Mouse (Mus musculus) midbrain, embryonic 14.5 days (tissue): Measurements from ENCODE around the gene Sec23a. TPM values are rescaled to one million over a fixed set of nuclear protein-coding genes. Genes with fewer than 3 reads are reported as not detected.
A peak's percentile ranks its signal among the peaks of the same experiment; 100 is the strongest.

Experiments
- ATAC-seq: fragments of 200-750 bp; cut with Nextera tagmentation; 2 replicates; pipeline ENCODE4 v1.8.0; 2017; ENCODE audit warnings: moderate number of reproducible peaks, moderate library complexity; ENCODE audit not compliant: low FRiP score, low TSS enrichment
- DNase-seq: peaks from one replicate; pipeline ENCODE4 v3.0.0-alpha.2; 2015
- H3K27ac ChIP-seq: fragments of 300-500 bp; sonication (generic); replicated peaks from 2 replicates; pipeline ENCODE4 v1.5.1; 2014; ENCODE audit warnings: mild to moderate bottlenecking, low read depth, low read length, moderate library complexity
- H3K27me3 ChIP-seq: fragments of 300-500 bp; sonication (generic); 2 replicates; pipeline ENCODE4 v1.6.1; 2014; ENCODE audit warnings: low read length, control low read depth, mixed read lengths; ENCODE audit not compliant: control insufficient read depth, insufficient read depth
- H3K36me3 ChIP-seq: fragments of 300-500 bp; sonication (generic); 2 replicates; pipeline ENCODE4 v1.6.1; 2014; ENCODE audit warnings: low read length, control low read depth; ENCODE audit not compliant: control insufficient read depth, insufficient read depth
- H3K4me1 ChIP-seq: fragments of 300-500 bp; sonication (generic); 2 replicates; pipeline ENCODE4 v1.6.1; 2014; ENCODE audit warnings: mild to moderate bottlenecking, antibody characterized with exemption, low read length, control low read depth; ENCODE audit not compliant: control insufficient read depth, insufficient read depth
- H3K4me2 ChIP-seq: fragments of 300-500 bp; sonication (generic); 2 replicates; pipeline ENCODE4 v1.6.1; 2014; ENCODE audit warnings: mild to moderate bottlenecking, low read length, moderate library complexity
- H3K4me3 ChIP-seq: fragments of 300-500 bp; sonication (generic); replicated peaks from 2 replicates; pipeline ENCODE4 v1.5.1; 2014; ENCODE audit warnings: low read depth, low read length
- H3K9ac ChIP-seq: fragments of 300-500 bp; sonication (generic); replicated peaks from 2 replicates; pipeline ENCODE4 v1.6.1; 2014; ENCODE audit warnings: mild to moderate bottlenecking, low read length, moderate library complexity
- H3K9me3 ChIP-seq: fragments of 300-500 bp; sonication (generic); 2 replicates; pipeline ENCODE4 v1.6.1; 2016; ENCODE audit warnings: low read length, control low read depth, mixed read lengths; ENCODE audit not compliant: control insufficient read depth
- WGBS: fragments of 180-500 bp; shearing (Covaris S2); extraction: QIAGEN DNeasy Blood & Tissue Kit; methylation state at CpG from one replicate; pipeline ENCODE4 v1.1.7; 2014; 5-methylcytosine and 5-hydroxymethylcytosine counted together
- polyA plus RNA-seq: library from polyadenylated mRNA; unstranded; fragments of >200 nt; fragmentation: Nextera tagmentation; extraction: Ambion mirVana; gene quantifications from 2 replicates; pipeline ENCODE4 v1.2.1, GENCODE M21; 2014

Sec23a gene
- polyA plus RNA-seq, 1 experiment from 2014 or later, result 133 TPM

- Histone ChIP-seq H3K4me1 (no peaks in the 10 kb centered on the region), H3K4me3 (no peak overlapping the region), H3K9me3 (no peaks in the 10 kb centered on the region), H3K9ac (no peak overlapping the region), H3K4me2 (no peak overlapping the region), H3K36me3 (peaks cover 32% of the 10 kb centered on the region), H3K27me3 (no peaks in the 10 kb centered on the region), H3K27ac (no peak overlapping the region)
- ATAC-seq, result no peak
- WGBS, result 95% methylated on average over 3 of the region's 3 CpGs
- no peak for DNase-seq
Measured at GRCm38 (mm10) chr12:59052470-59052869, 40.7 kb upstream of the Sec23a start.

GRCm38 (mm10) chr12:59040851-59041250 lies 29.0 kb upstream of the Sec23a start:
- ATAC-seq, result no peak
- whole genome bisulfite sequencing, result 39% methylated on average over 7 of the region's 7 CpGs

GRCm38 (mm10) chr12:59039971-59040844 lies 28.4 kb upstream of the Sec23a start:
- Histone ChIP-seq H3K27ac (peak overlapping the region; percentile 28; the same call in 1 of the 2 replicates), H3K4me3 (no peak overlapping the region), H3K9ac (no peak overlapping the region), H3K4me2 (peak overlapping the region; percentile 28), H3K4me1 (no peaks in the 10 kb centered on the region), H3K36me3 (peaks cover 37% of the 10 kb centered on the region), H3K27me3 (no peaks in the 10 kb centered on the region), H3K9me3 (no peaks in the 10 kb centered on the region)
- DNase-seq, result peak; percentile 62
- ATAC-seq, result peak; percentile 69; the same call in 1 of the 2 replicates
- 4% methylated on average over 23 of the region's 23 CpGs for WGBS

More at GRCm38 (mm10) chr12:59040851-59041250, 29.0 kb upstream of the Sec23a start:
- H3K4me3 ChIP-seq, result no peak overlapping the region
- no peak for DNase-seq
- H3K27ac ChIP-seq, result no peak overlapping the region
- H3K9me3 ChIP-seq, result no peaks in the 10 kb centered on the region
- H3K27me3 ChIP-seq, result no peaks in the 10 kb centered on the region
- H3K4me1 ChIP-seq, result no peaks in the 10 kb centered on the region
- no peak overlapping the region for H3K9ac ChIP-seq
- H3K36me3 ChIP-seq, result peaks cover 43% of the 10 kb centered on the region
- H3K4me2 ChIP-seq, result no peak overlapping the region

GRCm38 (mm10) chr12:59039162-59039970 lies 27.5 kb upstream of the Sec23a start:
- H3K27me3 ChIP-seq, result no peaks in the 10 kb centered on the region
- ATAC-seq (no peak), DNase-seq (peak; percentile 8)
- H3K9me3 ChIP-seq, result no peaks in the 10 kb centered on the region
- H3K27ac ChIP-seq, result no peak overlapping the region
- H3K4me2 ChIP-seq, result peak overlapping the region; percentile 28; the same call in 1 of the 2 replicates
- H3K4me3 ChIP-seq, result no peak overlapping the region
- H3K36me3 ChIP-seq, result peaks cover 29% of the 10 kb centered on the region
- WGBS, result 71% methylated on average over 10 of the region's 10 CpGs
- no peak overlapping the region for H3K9ac ChIP-seq
- no peaks in the 10 kb centered on the region for H3K4me1 ChIP-seq

DNA sequence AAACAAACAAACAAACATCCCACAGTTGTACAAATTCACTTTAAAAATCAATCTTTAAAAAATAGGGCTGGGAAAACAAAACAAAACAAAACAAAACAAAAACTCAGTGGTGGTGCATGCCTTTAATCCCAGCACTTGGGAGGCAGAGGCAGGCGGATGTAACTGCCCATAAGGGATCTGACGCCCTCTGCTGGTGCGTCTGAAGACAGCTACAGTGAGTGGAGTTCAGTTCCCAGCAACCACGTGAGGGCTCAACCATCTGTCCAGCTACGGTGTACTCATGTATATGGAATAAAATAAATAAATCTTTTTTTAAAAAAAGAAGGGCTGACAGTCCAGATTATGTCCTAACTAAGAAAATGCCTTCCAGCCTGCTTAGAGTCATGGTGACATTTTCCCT lies 20.3 kb upstream of the Sec23a start:
- 66% methylated on average over 5 of the region's 5 CpGs for WGBS
- no peak for ATAC-seq
- Histone ChIP-seq H3K36me3 (peaks cover 10% of the 10 kb centered on the region; the same call in 1 of the 2 replicates), H3K4me1 (no peaks in the 10 kb centered on the region), H3K27ac (no peak overlapping the region), H3K9me3 (no peaks in the 10 kb centered on the region), H3K27me3 (no peaks in the 10 kb centered on the region), H3K9ac (no peak overlapping the region), H3K4me3 (no peak overlapping the region), H3K4me2 (no peak overlapping the region)
- DNase-seq, result no peak

DNA sequence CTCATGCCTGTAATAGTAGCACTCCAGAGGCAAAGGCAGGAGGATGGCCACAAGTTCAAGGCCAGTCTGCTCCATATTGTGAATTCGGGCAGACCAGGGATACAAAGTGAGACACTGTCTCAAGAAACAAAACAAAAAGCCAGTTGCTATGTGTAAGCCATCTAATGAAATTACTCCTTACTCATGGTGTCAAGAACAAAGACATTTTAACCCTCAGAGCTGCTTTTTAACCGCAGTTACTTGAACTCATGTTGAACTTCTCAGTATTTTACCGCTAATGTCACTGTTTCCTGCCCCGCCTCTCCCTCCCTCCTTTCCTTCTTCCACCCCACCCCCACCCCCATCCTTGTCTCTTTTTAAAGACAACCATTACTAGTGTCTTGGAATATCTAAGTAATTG lies 9.5 kb upstream of the Sec23a start:
- ATAC-seq (no peak), DNase-seq (no peak)
- no peaks in the 10 kb centered on the region for H3K4me1 ChIP-seq
- WGBS, result 96% methylated on average over 4 of the region's 4 CpGs
- H3K9ac ChIP-seq, result no peak overlapping the region
- no peak overlapping the region for H3K4me2 ChIP-seq
- no peaks in the 10 kb centered on the region for H3K9me3 ChIP-seq
- H3K4me3 ChIP-seq, result no peak overlapping the region
- H3K36me3 ChIP-seq, result peaks cover 49% of the 10 kb centered on the region
- no peak overlapping the region for H3K27ac ChIP-seq
- no peaks in the 10 kb centered on the region for H3K27me3 ChIP-seq

DNA sequence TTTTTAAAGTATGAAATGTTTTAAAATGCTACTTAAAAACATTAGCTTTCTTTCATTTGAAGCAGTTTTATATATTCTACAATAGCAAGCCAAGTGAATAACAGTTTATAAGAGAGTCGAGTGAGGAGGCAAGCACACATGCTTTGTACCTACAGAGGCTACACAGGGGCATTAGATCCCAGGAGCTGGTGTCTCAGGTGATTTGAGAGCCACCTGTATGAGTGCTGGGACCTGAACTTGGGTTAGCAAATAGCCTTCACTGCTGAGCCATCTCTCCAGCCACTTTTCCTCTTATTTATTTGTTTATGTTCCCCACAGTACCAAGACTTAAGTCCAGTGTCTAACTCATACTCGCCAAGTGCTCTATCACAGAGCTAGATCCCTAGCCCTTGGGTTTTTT lies 8.1 kb upstream of the Sec23a start:
- H3K4me2 ChIP-seq, result no peak overlapping the region
- no peaks in the 10 kb centered on the region for H3K4me1 ChIP-seq
- ATAC-seq (no peak), DNase-seq (no peak)
- no peak overlapping the region for H3K27ac ChIP-seq
- H3K9me3 ChIP-seq, result no peaks in the 10 kb centered on the region
- WGBS, result 87% methylated on average over 2 of the region's 2 CpGs
- no peak overlapping the region for H3K9ac ChIP-seq
- H3K27me3 ChIP-seq, result no peaks in the 10 kb centered on the region
- H3K36me3 ChIP-seq, result peaks cover 41% of the 10 kb centered on the region
- H3K4me3 ChIP-seq, result no peak overlapping the region

DNA sequence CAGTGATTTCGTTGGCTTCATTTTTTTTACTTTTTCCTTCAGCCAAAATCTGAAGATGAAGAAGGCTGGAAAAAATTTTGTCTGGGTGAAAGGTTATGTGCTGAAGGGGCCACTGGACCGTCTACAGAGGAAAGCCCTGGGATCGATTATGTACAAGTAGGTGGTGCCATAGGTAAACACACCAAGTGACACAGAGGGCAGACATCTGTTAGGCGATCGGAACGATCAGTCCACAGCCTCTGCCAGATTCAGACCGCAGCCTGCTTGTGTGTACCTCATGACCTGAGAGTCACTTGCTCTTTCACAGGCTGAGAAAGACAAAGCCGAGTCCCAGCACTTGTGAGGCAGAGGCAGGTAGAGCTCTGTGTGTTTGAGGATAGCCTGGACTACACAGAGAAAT lies 6.2 kb upstream of the Sec23a start:
- ATAC-seq (no peak), DNase-seq (no peak)
- no peaks in the 10 kb centered on the region for H3K9me3 ChIP-seq
- peaks cover 38% of the 10 kb centered on the region for H3K36me3 ChIP-seq
- WGBS, result 93% methylated on average over 8 of the region's 8 CpGs
- H3K27ac ChIP-seq, result no peak overlapping the region
- H3K4me3 ChIP-seq, result no peak overlapping the region
- H3K4me2 ChIP-seq, result no peak overlapping the region
- no peak overlapping the region for H3K9ac ChIP-seq
- no peaks in the 10 kb centered on the region for H3K4me1 ChIP-seq
- no peaks in the 10 kb centered on the region for H3K27me3 ChIP-seq
